Mouse (Mus musculus) liver, embryonic 15.5 days (tissue): ENCODE results near the gene Cryzl1. TPM values are rescaled to one million over a fixed set of nuclear protein-coding genes. Genes with fewer than 3 reads are reported as not detected.

Source experiments
- ATAC-seq: fragments of 200-750 bp; cut with Nextera tagmentation; 2 replicates; pipeline ENCODE4 v1.8.0; 2017; ENCODE audit warnings: moderate number of reproducible peaks, mild to moderate bottlenecking, moderate library complexity; ENCODE audit not compliant: insufficient read depth
- H3K27ac ChIP-seq: fragments of 300-500 bp; sonication (generic); replicated peaks from 2 replicates; pipeline ENCODE4 v1.5.1; 2015; ENCODE audit warnings: mild to moderate bottlenecking, inconsistent platforms
- H3K27me3 ChIP-seq: fragments of 300-500 bp; sonication (generic); 2 replicates; pipeline ENCODE4 v1.6.1; 2015; ENCODE audit warnings: mild to moderate bottlenecking, inconsistent platforms
- H3K36me3 ChIP-seq: fragments of 300-500 bp; sonication (generic); replicated peaks from 2 replicates; pipeline ENCODE4 v1.6.1; 2015; ENCODE audit warnings: moderate library complexity, mild to moderate bottlenecking, inconsistent platforms
- H3K4me1 ChIP-seq: fragments of 300-500 bp; sonication (generic); replicated peaks from 2 replicates; pipeline ENCODE4 v1.6.1; 2015; ENCODE audit warnings: inconsistent platforms
- H3K4me2 ChIP-seq: fragments of 300-500 bp; sonication (generic); 2 replicates; pipeline ENCODE4 v1.6.1; 2015; ENCODE audit warnings: moderate library complexity, mild to moderate bottlenecking, inconsistent platforms
- H3K4me3 ChIP-seq: fragments of 300-500 bp; sonication (generic); replicated peaks from 2 replicates; pipeline ENCODE4 v1.5.1; 2015; ENCODE audit warnings: mild to moderate bottlenecking, inconsistent platforms
- H3K9ac ChIP-seq: fragments of 300-500 bp; sonication (generic); 2 replicates; pipeline ENCODE4 v1.6.1; 2015; ENCODE audit warnings: moderate library complexity, mild to moderate bottlenecking, inconsistent platforms
- H3K9me3 ChIP-seq: fragments of 300-500 bp; sonication (generic); replicated peaks from 2 replicates; pipeline ENCODE4 v1.6.1; 2016; ENCODE audit warnings: inconsistent platforms
- WGBS: fragments of 180-500 bp; shearing (Covaris S2); methylation state at CpG from one replicate; pipeline ENCODE4 v1.1.7; 2015; ENCODE audit warnings: mixed read lengths; ENCODE audit not compliant: insufficient replicate concordance; 5-methylcytosine and 5-hydroxymethylcytosine counted together
- polyA plus RNA-seq: library from polyadenylated mRNA; unstranded; fragments of >200 nt; fragmentation: Nextera tagmentation; extraction: Ambion mirVana; gene quantifications from 2 replicates; pipeline ENCODE4 v1.2.1, GENCODE M21; 2015

Gene Cryzl1
- polyA plus RNA-seq, 1 experiment from 2014 or later: 33.5 TPM

GRCm38 (mm10) chr16:91639636-91640035 is 89.1 kb downstream of the Cryzl1 start:
- ATAC-seq: no peak
- Histone ChIP-seq H3K27ac (no peak overlapping the region), H3K27me3 (no peaks in the 10 kb centered on the region), H3K4me1 (peaks cover 17% of the 10 kb centered on the region), H3K36me3 (peaks cover 86% of the 10 kb centered on the region), H3K9ac (no peak overlapping the region), H3K4me3 (no peak overlapping the region), H3K4me2 (no peak overlapping the region), H3K9me3 (no peaks in the 10 kb centered on the region)
- 86% methylated on average over 2 of the region's 2 CpGs for WGBS

Other genes with a start within 250 kb of the Cryzl1 start
- gene Ifnar1, start 243.7 kb downstream of the Cryzl1 start, polyA plus RNA-seq: 19.4 and 21.6 TPM in 2 replicates
- 16.1 and 17.1 TPM in 2 replicates for gene Ifngr2, start 181.9 kb downstream of the Cryzl1 start, polyA plus RNA-seq
- gene Tmem50b, start 131.2 kb downstream of the Cryzl1 start, polyA plus RNA-seq: 6.8 and 7.4 TPM in 2 replicates
- 1.7 and 2.1 TPM in 2 replicates for gene Dnajc28, start 109.9 kb downstream of the Cryzl1 start, polyA plus RNA-seq
- gene Gart, start 82.0 kb downstream of the Cryzl1 start, polyA plus RNA-seq: 57.4 and 65.8 TPM in 2 replicates
- 36.7 and 39.5 TPM in 2 replicates for gene Son, start 81.5 kb downstream of the Cryzl1 start, polyA plus RNA-seq
- gene Donson, start 40.2 kb downstream of the Cryzl1 start, polyA plus RNA-seq: 32.8 and 34.7 TPM in 2 replicates
- gene Itsn1, start 306 bp upstream of the Cryzl1 start, polyA plus RNA-seq: 46.4 and 50.4 TPM in 2 replicates